Mouse (Mus musculus): ENCODE measurements around the gene Aasdh. TPM values are rescaled to one million over a fixed set of nuclear protein-coding genes. Genes with fewer than 3 reads are reported as not detected.

The Aasdh gene
- 18.5 and 18.6 TPM in 2 replicates for polyA plus RNA-seq (2016; fragmentation: Nextera tagmentation; extraction: Ambion mirVana)

DNA sequence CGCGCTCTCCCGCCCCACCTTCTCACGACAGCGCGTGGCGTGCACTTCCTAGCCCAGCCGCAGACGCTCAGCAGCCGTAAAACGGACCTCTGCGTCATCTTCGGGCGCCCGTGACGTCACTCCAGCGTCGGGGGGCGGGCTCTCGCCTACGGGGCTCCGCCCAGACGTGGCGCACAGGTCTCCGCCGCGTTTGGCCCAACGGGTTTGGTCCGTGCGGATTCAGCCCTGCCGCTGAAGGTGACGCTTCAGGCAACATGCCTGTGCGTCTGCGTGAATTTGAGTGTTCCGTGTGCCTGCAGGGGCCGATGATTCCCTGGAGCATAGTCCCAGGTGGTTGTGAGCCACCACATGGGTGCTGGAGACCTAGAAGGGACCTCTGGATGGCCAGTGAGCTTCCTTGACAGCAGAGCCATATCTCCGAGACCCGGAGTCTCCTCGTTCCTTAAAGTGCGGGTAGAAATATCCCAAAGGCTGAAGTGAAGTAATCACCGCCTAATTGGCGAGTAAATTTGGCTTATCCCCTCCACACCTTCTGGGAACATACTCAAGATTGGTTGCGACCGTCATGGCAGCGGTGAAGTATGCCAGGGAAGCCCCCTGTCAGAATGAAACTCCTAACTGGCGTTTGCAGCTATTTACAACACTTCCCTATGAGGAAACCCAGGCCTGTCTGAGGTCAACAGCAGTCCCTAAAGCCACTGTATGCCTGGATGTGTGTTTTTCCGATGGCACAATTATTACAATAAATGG lies at the start of gene Aasdh:
Gene Aasdh (minus strand): TSS at position 110 of the 750 bp plus-strand sequence.
- Histone ChIP-seq H3K4me2 (replicated peaks) (peak within 1 kb of the TSS; percentile 73), H3K4me3 (peak within 1 kb of the TSS; percentile 53), H3K9ac (peak within 1 kb of the TSS; percentile 63), H3K4me1 (peaks cover 5% of the 10 kb centered on the region; the same call in 1 of the 2 replicates), H3K27me3 (replicated peaks) (no peaks in the 10 kb centered on the region), H3K9me3 (no peaks in the 10 kb centered on the region), H3K36me3 (no peaks in the 10 kb centered on the region), H3K27ac (peak within 1 kb of the TSS; percentile 69)
- WGBS = under 1% methylated on average over 47 of the region's 47 CpGs
- peak; percentile 97 for ATAC-seq (ENCODE audit: low FRiP score, low read depth)

DNA sequence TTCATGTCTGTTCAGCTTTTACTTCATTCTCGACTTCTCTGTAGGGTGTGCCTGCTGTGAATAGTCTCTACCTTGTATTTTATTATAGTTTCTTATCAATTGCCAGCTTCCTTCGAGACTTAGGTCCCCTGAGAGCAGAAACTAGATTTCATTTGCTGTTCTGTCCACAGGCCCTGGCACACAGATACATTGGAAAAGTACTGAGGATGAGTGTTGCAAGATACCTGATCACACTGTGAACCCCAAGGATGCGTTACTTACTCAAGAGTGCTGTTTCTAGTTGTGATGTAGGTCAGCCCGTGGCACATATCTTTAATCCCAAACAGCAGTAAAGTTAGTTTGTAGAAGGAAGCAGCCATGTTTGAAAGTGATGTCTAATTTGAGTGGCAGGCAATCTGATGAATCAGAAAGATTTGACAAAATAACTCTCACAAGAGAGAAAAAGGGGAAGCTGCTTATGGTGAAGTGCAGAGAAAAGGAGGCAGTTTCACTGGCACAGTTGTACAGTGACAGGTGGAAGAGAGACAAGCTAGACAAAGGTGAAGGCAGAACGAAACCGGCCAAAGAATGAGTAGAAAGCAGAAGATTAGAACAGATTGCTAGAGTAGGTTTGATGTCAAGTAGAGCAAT lies 49.1 kb upstream of the Aasdh start:
- H3K4me1 ChIP-seq = peaks cover 15% of the 10 kb centered on the region
- no peaks in the 10 kb centered on the region for H3K9me3 ChIP-seq
- H3K27ac ChIP-seq = no peak overlapping the region
- peaks cover 28% of the 10 kb centered on the region for H3K36me3 ChIP-seq
- H3K4me2 ChIP-seq (replicated peaks) = no peak overlapping the region
- 84% methylated on average over 6 of the region's 6 CpGs for WGBS
- no peak overlapping the region for H3K9ac ChIP-seq
- no peaks in the 10 kb centered on the region for H3K27me3 ChIP-seq (replicated peaks)
- no peak overlapping the region for H3K4me3 ChIP-seq
- ATAC-seq (ENCODE audit: low FRiP score, low read depth) = no peak

DNA sequence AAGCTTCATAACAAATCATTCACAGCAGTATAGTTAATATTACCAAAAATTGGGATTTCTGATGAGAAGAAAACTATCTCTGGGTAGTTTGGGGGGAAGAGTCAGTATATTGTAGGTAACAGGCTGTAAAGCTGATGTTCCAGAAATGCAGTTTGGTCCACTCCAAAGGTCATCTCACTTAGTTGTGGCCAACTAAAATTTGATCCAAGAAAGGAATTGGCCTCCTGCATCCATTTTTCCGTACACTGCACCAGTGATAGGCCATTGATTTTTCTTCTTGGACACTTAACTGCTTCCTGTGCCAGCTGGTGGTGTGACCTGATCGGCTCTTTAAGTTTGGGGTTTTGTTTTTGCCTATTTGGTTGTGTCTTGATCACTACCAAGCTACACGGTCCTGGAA lies 48.5 kb upstream of the Aasdh start:
- no peak overlapping the region for H3K4me3 ChIP-seq

DNA sequence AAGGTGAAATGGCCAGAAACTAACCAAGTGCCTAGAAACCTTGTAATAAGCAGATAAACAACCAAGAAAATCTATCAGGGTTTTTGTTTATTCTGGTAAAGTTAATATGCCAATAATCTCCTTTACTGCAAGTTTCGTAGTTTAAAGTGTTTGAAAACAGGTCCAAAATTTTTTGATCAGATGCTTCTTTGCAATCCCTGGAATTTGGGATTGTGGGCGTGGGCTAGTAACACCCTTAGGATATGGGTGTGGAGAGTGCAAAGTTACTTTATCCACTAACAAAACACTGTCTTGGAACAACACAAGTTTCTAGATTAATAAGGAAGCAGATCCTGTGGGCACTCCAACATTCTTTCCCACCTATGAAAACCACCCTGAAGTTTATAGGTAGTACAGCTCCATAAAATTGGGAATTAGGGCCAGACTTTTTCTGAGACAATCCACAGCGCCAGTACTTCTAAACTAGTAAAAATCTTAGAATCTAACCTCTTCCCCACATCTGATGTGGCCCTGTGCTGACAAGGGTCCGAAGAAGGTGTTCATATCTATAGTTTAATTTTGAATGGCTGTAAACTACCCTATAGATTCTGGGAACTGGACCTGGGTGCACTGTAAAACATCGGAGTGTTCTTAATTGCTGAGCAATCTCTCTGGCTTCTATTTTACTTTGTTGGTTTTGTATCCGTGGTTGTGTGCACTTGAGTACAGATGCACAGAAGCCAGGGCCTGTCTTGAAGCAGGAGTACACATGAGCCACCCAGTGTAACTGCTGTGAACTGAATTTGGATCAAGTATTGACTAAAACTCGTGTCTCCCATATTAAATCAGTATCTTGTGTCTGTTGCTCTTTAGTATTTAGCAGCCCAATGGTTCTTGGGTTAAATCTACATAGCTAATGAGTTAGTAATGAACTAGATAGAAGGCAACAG lies 47.1 kb upstream of the Aasdh start:
- ATAC-seq (ENCODE audit: low FRiP score, low read depth) = no peak
- WGBS = 21% methylated on average over 7 of the region's 7 CpGs

More for the DNA sequence above, 48.5 kb upstream of the Aasdh start:
- Histone ChIP-seq H3K9me3 (no peaks in the 10 kb centered on the region), H3K36me3 (peaks cover 25% of the 10 kb centered on the region), H3K9ac (no peak overlapping the region), H3K4me2 (replicated peaks) (no peak overlapping the region), H3K27ac (no peak overlapping the region), H3K27me3 (replicated peaks) (no peaks in the 10 kb centered on the region), H3K4me1 (peaks cover 16% of the 10 kb centered on the region)
- WGBS = 78% methylated on average over 3 of the region's 3 CpGs
- ATAC-seq (ENCODE audit: low FRiP score, low read depth) = no peak

DNA sequence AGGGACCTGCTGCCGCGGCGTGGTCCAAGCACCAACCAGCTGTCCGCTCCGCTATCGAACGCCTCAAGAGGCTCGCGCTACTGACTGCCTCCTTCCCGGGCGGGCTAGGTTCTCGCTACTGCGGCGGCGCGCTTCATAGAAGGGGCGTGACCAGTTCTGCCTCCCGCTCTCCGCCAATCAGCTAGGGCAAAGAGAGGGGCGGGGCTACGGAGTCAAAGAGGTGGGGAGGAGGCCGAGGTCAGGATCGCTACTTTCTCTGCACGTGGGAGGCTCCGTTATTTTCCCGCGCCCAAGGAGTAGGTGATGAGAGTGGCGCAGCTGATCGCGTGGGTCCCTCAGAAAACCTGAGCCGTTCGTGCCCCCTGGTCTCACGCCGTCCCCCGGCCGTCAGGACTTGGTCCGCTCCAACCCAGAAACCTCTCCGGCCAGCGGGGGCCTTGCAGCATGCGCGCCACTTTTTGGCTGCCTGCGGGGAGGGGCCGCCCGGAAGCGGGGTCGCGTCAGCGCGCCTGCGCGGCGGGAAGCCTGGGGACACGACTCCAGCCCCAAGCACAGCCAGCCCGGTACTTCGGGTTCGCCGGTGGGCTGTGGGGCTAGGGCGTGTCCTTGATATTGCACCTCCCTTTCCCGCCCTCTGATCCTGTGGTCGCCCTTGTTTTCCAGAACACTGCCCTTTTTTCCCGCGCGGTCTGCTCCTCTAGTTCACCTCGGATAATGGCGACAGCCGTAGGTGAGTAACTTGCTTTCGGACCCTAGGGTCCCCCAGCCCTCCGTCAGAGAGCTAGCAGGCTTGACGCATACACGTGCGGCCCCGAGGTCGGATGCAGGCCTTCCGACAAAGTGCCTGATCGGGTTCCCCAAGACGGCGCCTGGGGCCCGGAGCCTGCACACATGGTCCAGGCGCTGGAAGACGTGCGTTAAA lies 46.1 kb upstream of the Aasdh start, which contains the start of the genes Paics and Ppat:
Gene Paics (plus strand): TSS at position 202 of the 922 bp plus-strand sequence.
Gene Ppat (minus strand): TSS at position 473 of the 922 bp plus-strand sequence.
- WGBS = under 1% methylated on average over 81 of the region's 81 CpGs
- Histone ChIP-seq H3K27ac (peak within 1 kb of the TSS; percentile 53; the same call in 1 of the 2 replicates), H3K4me2 (replicated peaks) (peak within 1 kb of the TSS; percentile 83), H3K27me3 (replicated peaks) (no peaks in the 10 kb centered on the region), H3K9me3 (no peaks in the 10 kb centered on the region), H3K4me3 (peak within 1 kb of the TSS; percentile 70), H3K36me3 (peaks cover under 1% of the 10 kb centered on the region), H3K4me1 (peaks cover 16% of the 10 kb centered on the region), H3K9ac (peak within 1 kb of the TSS; percentile 71)
- peak; percentile 98 for ATAC-seq (ENCODE audit: low FRiP score, low read depth)

More for the DNA sequence above, 47.1 kb upstream of the Aasdh start:
- Histone ChIP-seq H3K9ac (peak overlapping the region; percentile 71), H3K4me2 (replicated peaks) (peak overlapping the region; percentile 83), H3K4me1 (peaks cover 16% of the 10 kb centered on the region), H3K27me3 (replicated peaks) (no peaks in the 10 kb centered on the region), H3K36me3 (peaks cover 11% of the 10 kb centered on the region), H3K4me3 (peak overlapping the region; percentile 70), H3K27ac (0 out of 2 replicates have a peak overlapping the region, but pooled peaks have one; percentile 53), H3K9me3 (no peaks in the 10 kb centered on the region)

DNA sequence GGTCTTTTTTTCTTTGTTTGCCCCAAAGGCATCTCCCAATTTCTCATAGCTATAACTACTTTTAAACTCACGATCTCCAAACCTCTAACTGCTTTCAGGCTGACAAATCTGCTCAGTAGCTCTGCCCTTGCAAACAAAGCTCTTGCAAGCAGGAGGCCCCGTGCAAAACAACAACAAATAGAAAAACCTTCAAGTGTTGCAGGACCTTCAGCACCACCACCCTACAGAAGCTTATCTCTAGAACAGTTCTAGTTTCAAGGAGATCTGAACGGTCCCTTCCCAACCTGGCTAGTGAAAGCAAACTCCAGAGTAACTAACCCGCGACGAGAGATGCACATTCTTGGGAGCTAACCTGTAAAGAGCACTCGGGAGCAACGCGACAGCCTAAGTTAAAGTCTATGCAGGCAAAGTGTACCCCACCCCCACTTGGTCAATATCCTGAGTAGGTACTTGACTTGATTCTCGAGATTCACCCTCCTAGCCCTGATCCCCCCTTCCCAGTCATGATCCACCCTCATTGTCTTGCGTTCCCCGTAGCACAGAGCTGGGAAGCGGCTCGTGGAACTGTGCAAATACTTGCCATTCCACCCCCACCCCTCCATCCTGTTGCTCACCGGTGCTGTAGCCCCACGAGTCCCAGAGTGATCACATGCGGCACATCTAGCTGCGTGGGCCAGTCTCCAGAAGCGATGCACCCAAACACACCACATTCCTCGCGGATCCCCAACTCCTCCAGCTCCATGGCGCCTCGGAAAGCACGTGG lies 45.2 kb upstream of the Aasdh start:
- no peaks in the 10 kb centered on the region; the same call in 1 of the 2 replicates for H3K36me3 ChIP-seq
- ATAC-seq (ENCODE audit: low FRiP score, low read depth) = no peak; the same call in 1 of the 2 replicates
- H3K27ac ChIP-seq = 0 out of 2 replicates have a peak overlapping the region, but pooled peaks have one; percentile 53
- no peaks in the 10 kb centered on the region for H3K9me3 ChIP-seq
- peak overlapping the region; percentile 63 for H3K9ac ChIP-seq
- H3K27me3 ChIP-seq (replicated peaks) = no peaks in the 10 kb centered on the region
- peak overlapping the region; percentile 70 for H3K4me3 ChIP-seq
- peaks cover 16% of the 10 kb centered on the region for H3K4me1 ChIP-seq
- H3K4me2 ChIP-seq (replicated peaks) = peak overlapping the region; percentile 83
- under 1% methylated on average over 24 of the region's 24 CpGs for WGBS

DNA sequence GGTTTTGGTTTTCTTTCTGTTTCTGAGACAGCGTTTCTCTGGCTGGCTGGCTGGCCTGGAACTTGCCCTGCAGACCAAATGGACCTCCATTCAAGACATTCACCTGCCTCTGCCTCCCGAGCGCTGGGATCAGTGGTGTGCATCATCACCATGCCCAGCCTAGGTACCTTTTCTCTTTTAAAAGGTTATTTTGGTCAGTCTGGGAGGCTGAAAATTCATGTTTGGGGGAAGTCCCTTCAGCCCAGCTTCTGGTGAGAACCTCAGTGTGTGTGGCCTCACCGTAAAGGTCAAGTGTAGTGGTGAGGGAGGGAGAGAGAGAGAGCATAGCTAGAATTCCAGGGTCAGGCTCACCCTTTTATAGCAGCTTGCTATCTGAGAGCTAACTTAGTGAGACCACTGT lies 42.4 kb upstream of the Aasdh start:
- WGBS = 93% methylated on average over 4 of the region's 4 CpGs

DNA sequence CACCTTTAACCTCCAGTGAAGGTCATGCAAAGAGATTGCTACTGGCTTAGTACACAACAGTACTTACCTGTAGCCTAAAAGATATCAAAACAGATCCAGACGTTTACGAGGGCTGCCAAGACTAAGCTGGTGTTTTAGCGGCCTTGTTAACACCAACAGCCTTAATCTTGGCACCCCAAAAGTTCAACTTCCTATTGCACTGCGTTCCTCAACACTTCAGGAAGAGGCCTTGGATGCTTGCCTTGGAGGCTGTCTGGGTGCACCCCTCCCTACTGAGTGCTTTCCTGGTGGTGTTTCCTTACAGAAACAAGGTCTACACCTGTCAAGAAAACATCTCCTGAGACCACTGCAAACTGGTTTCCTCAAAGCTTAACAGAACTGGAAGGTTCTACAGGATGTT lies 41.8 kb upstream of the Aasdh start:
- no peak for ATAC-seq (ENCODE audit: low FRiP score, low read depth)
- no peaks in the 10 kb centered on the region for H3K27me3 ChIP-seq (replicated peaks)
- H3K4me1 ChIP-seq = peaks cover 8% of the 10 kb centered on the region; the same call in 1 of the 2 replicates
- no peaks in the 10 kb centered on the region for H3K9me3 ChIP-seq
- H3K9ac ChIP-seq = no peak overlapping the region
- 93% methylated on average over 4 of the region's 4 CpGs for WGBS
- no peak overlapping the region for H3K4me2 ChIP-seq (replicated peaks)
- H3K4me3 ChIP-seq = no peak overlapping the region
- no peak overlapping the region for H3K27ac ChIP-seq
- 0 out of 2 replicates have a peak, but pooled peaks cover 5% of the 10 kb centered on the region for H3K36me3 ChIP-seq

More for the DNA sequence above, 42.4 kb upstream of the Aasdh start:
- H3K9me3 ChIP-seq = no peaks in the 10 kb centered on the region
- 0 out of 2 replicates have a peak, but pooled peaks cover 4% of the 10 kb centered on the region for H3K36me3 ChIP-seq
- H3K27me3 ChIP-seq (replicated peaks) = no peaks in the 10 kb centered on the region
- no peak for ATAC-seq (ENCODE audit: low FRiP score, low read depth)
- H3K9ac ChIP-seq = no peak overlapping the region
- no peak overlapping the region for H3K4me2 ChIP-seq (replicated peaks)
- H3K4me3 ChIP-seq = no peak overlapping the region
- H3K27ac ChIP-seq = no peak overlapping the region
- H3K4me1 ChIP-seq = peaks cover 14% of the 10 kb centered on the region

DNA sequence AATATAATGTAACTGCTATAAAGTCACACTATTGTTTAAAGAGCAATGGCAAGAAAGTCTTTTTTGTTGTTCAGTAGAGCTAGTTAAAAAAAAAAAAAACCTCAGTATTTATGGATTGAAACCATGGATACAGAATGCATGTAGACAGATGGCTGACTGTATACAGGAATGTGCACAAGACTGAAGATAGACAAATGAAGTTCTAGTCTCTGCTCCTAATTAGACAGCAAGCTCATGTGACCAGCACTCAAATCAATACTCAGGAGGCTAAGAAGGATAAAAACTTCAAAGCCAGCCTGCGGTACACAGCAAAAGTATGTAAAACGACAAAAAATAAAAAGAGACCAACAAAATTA lies 40.3 kb upstream of the Aasdh start:
- H3K9ac ChIP-seq = no peak overlapping the region
- no peaks in the 10 kb centered on the region for H3K9me3 ChIP-seq
- WGBS = 83% methylated on average over 2 of the region's 2 CpGs
- no peak for ATAC-seq (ENCODE audit: low FRiP score, low read depth)
- no peak overlapping the region for H3K4me3 ChIP-seq
- H3K36me3 ChIP-seq = peaks cover 6% of the 10 kb centered on the region; the same call in 1 of the 2 replicates
- peaks cover 8% of the 10 kb centered on the region; the same call in 1 of the 2 replicates for H3K4me1 ChIP-seq
- H3K4me2 ChIP-seq (replicated peaks) = no peak overlapping the region
- H3K27ac ChIP-seq = no peak overlapping the region
- H3K27me3 ChIP-seq (replicated peaks) = no peaks in the 10 kb centered on the region

DNA sequence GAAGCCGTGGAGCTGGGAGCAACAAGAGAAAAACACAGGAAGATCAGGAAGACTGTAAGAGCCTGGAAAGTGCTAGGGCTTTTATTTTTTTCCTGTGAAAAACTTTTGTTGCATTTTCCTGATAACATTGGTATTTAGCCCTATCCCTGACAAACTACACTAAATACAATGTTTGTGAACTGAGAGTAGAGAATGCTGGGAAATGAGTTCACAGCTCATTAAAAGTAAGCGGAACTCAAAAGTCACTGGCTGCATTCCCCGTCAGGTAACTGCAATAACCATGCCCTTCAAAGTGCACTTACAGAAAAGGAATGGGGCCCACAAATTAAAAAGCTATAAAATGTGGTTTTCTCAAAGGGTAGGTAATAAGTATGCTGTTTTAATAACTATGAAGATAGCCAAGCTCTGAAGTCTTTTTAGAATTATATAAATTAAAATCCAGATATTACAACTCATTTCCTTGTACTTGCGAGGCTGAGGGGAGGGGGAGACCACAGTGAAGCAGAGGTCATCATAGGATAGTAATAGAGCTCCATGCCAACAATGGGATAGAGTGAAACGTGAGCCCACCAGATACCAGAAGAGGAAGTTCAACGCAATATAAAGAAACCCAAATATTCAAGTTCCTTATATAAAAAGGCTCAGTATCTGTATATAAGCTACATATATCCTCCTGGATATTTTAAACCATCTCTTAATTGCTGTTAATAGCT lies 39.8 kb upstream of the Aasdh start:
- Histone ChIP-seq H3K27me3 (replicated peaks) (no peaks in the 10 kb centered on the region), H3K9ac (no peak overlapping the region), H3K36me3 (peaks cover 12% of the 10 kb centered on the region), H3K4me1 (peaks cover 8% of the 10 kb centered on the region; the same call in 1 of the 2 replicates), H3K4me2 (replicated peaks) (no peak overlapping the region), H3K4me3 (no peak overlapping the region), H3K27ac (no peak overlapping the region), H3K9me3 (no peaks in the 10 kb centered on the region)
- WGBS = 83% methylated on average over 6 of the region's 6 CpGs
- ATAC-seq (ENCODE audit: low FRiP score, low read depth) = no peak
